Mouse (Mus musculus): ENCODE results near the gene Rab11fip4. TPM values are rescaled to one million over a fixed set of nuclear protein-coding genes. Genes with fewer than 3 reads are reported as not detected.

The Rab11fip4 gene
- polyA plus RNA-seq, 1 experiment from 2014 or later = 26.9 TPM

DNA sequence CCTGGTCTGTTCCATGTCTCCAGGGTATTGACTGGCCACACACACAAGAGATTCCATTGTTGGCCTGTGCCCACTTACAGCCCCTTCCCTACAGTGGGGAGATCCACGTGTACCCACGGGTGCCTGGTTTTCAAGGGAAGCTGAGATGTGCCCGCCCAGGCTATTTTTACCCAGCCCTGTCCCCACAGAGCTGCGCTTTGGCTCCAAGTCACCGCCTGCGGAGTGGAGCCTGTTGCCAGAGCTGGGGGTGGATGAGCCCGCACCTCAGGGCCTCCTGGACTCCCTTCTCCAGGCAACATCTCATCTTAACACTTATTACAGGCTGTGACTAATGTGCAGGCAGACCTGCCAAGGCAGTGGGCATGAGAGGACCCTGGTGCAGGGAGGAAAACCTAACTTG lies 83.6 kb downstream of the Rab11fip4 start:
- no peak overlapping the region for H3K9ac ChIP-seq
- H3K27ac ChIP-seq = no peak overlapping the region
- no peak for ATAC-seq (ENCODE audit: low FRiP score)
- no peak overlapping the region for H3K4me2 ChIP-seq
- H3K4me1 ChIP-seq (replicated peaks) = peaks cover 67% of the 10 kb centered on the region
- no peak overlapping the region for H3K4me3 ChIP-seq
- no peaks in the 10 kb centered on the region for H3K36me3 ChIP-seq
- no peaks in the 10 kb centered on the region for H3K27me3 ChIP-seq
- H3K9me3 ChIP-seq = no peaks in the 10 kb centered on the region
- 83% methylated on average over 7 of the region's 7 CpGs for whole genome bisulfite sequencing

DNA sequence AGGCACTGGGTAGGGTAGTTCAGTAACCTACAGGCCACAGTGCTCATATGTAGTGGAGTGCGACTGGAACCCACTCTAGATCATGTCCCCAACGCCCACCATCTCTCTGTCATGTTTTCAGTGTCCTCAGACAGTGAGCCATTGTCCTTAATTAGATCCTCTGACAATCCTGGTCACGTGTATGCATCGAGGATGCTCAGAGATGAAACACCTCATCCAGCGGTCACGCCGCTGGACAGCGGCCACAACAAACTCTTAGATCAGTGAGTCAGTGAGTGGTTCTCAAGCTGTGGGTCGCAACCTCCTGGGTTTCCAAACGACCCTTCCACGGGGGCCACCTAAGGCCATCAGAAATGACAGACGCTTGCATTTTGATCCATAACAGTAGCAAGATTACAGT lies 84.3 kb downstream of the Rab11fip4 start:
- H3K4me1 ChIP-seq (replicated peaks) = peaks cover 61% of the 10 kb centered on the region
- no peak overlapping the region for H3K4me2 ChIP-seq
- H3K9me3 ChIP-seq = no peaks in the 10 kb centered on the region
- 0 out of 2 replicates have a peak overlapping the region, but pooled peaks have one; percentile 8 for H3K27ac ChIP-seq
- H3K4me3 ChIP-seq = no peak overlapping the region
- H3K36me3 ChIP-seq = no peaks in the 10 kb centered on the region
- WGBS = 70% methylated on average over 12 of the region's 12 CpGs
- ATAC-seq (ENCODE audit: low FRiP score) = no peak
- no peaks in the 10 kb centered on the region for H3K27me3 ChIP-seq
- no peak overlapping the region for H3K9ac ChIP-seq

DNA sequence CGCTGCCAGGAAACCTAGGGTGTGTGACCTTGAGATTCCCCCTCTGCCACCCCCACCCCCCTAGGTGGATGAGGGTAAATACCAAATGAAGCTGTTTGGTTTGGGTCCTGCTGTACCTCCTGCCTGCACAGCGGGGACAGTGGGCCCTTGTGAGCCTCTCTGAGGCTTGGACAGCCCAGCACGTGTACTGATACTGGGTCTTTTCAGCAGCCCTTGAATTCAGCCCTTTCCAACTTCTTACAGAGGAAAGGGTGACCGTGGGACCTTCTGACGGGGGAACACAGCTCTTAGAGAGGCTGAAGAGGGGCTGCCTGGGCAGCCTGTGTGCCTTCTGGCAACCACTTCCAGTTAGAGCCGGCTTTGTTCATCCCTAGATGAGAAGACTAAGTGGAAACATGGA lies 85.0 kb downstream of the Rab11fip4 start:
- Histone ChIP-seq H3K9ac (0 out of 2 replicates have a peak overlapping the region, but pooled peaks have one; percentile 13), H3K27ac (peak overlapping the region; percentile 76), H3K4me3 (no peak overlapping the region), H3K9me3 (no peaks in the 10 kb centered on the region), H3K36me3 (peaks cover 3% of the 10 kb centered on the region), H3K27me3 (no peaks in the 10 kb centered on the region), H3K4me2 (no peak overlapping the region), H3K4me1 (replicated peaks) (peaks cover 57% of the 10 kb centered on the region)
- ATAC-seq (ENCODE audit: low FRiP score) = no peak
- WGBS = 79% methylated on average over 6 of the region's 6 CpGs

DNA sequence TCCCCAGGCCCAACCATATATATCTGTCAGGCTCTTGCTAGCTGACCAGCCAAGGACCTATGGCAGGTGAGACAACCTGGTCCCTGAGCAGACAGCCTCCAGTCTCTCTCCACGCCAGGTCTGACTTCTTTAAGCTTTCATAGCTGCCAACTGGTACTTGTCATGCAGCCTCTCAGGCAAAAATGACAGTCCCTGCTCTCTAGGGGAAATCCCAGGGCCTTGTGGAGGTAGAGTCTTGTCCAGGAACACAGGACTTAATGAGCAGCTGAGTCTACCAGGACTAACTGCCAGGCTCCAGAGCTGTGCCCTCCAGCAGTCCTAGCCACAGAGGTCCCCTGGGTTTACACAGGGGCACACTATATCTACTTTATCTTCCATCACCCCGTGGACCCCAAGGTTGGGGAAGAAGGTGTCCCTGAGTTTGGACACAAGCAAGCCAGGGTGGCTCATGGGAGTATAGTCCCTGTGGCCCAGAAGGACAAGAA lies 85.5 kb downstream of the Rab11fip4 start:
- H3K4me3 ChIP-seq = no peak overlapping the region
- no peaks in the 10 kb centered on the region for H3K27me3 ChIP-seq
- ATAC-seq (ENCODE audit: low FRiP score) = no peak
- H3K4me2 ChIP-seq = no peak overlapping the region
- peak overlapping the region; percentile 46; the same call in 1 of the 2 replicates for H3K9ac ChIP-seq
- peak overlapping the region; percentile 76; the same call in 1 of the 2 replicates for H3K27ac ChIP-seq
- no peaks in the 10 kb centered on the region for H3K9me3 ChIP-seq
- 68% methylated on average over 2 of the region's 2 CpGs for WGBS
- peaks cover 7% of the 10 kb centered on the region for H3K36me3 ChIP-seq
- peaks cover 60% of the 10 kb centered on the region for H3K4me1 ChIP-seq (replicated peaks)

DNA sequence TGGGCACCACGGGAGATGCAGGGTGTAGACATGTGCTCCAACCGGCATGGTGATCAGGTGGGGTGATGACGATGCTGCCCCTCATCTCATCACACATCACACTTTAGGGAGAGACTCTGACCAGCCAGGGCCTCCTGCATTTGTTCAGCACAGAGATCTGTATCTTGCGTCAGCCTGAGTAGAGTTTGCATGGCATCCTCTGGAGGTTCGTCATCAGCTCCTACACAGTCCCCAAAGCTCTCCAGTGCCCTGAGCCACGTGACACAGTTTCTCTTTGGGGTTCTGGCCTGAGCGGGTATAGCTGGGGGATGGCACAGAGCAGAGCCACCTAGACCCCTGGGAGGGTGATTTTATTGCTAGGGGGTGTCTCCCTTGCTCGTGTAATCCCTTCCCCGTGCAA lies 86.4 kb downstream of the Rab11fip4 start:
- Histone ChIP-seq H3K4me3 (no peak overlapping the region), H3K4me2 (no peak overlapping the region), H3K9me3 (no peaks in the 10 kb centered on the region), H3K4me1 (replicated peaks) (peaks cover 63% of the 10 kb centered on the region), H3K27me3 (no peaks in the 10 kb centered on the region), H3K36me3 (peaks cover 7% of the 10 kb centered on the region), H3K27ac (0 out of 2 replicates have a peak overlapping the region, but pooled peaks have one; percentile 12), H3K9ac (no peak overlapping the region)
- no peak for ATAC-seq (ENCODE audit: low FRiP score)
- 80% methylated on average over 9 of the region's 9 CpGs for WGBS

DNA sequence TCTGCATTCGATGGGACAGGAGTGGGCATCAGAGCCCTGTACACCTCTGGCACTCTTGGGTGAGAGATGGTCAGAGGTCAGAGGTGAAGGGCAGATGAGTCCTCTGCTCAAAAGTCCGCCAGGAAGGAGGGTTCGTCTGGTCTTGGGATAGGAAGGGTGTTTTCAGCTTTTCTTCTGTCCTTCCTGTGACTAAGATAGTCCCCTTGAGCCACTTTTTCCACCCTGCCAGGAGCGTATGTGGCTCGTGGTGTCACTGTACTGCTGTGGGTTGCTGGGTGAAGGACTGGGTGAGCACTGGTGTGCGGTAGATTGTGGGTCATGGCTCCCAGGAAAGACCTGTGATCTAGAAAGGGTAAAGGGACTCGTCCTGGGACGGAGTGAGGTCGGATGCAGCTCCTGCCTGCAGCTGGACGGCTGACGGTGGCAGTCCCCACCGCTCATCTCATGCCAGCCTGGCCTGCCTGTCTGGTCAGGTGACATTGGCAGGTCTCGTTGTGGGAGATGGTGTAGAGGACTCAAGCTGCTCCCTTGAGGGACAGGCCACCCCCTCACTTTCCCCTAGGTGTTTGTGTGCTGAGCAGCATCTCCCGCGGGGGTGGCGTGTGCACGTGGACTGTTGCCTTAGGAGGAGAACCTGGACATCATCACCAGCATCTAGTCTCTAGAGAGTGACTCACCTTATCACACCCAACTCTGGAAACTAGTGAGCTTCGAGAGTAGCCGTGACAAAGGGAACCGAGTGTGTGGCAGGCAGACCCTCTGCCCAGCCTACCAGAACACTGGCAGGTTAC lies 87.5 kb downstream of the Rab11fip4 start:
- H3K4me3 ChIP-seq = no peak overlapping the region
- no peak overlapping the region for H3K9ac ChIP-seq
- peaks cover 12% of the 10 kb centered on the region for H3K36me3 ChIP-seq
- ATAC-seq (ENCODE audit: low FRiP score) = no peak
- no peak overlapping the region for H3K27ac ChIP-seq
- H3K9me3 ChIP-seq = no peaks in the 10 kb centered on the region
- 87% methylated on average over 20 of the region's 20 CpGs for WGBS
- H3K27me3 ChIP-seq = no peaks in the 10 kb centered on the region
- H3K4me2 ChIP-seq = no peak overlapping the region
- H3K4me1 ChIP-seq (replicated peaks) = peaks cover 61% of the 10 kb centered on the region

DNA sequence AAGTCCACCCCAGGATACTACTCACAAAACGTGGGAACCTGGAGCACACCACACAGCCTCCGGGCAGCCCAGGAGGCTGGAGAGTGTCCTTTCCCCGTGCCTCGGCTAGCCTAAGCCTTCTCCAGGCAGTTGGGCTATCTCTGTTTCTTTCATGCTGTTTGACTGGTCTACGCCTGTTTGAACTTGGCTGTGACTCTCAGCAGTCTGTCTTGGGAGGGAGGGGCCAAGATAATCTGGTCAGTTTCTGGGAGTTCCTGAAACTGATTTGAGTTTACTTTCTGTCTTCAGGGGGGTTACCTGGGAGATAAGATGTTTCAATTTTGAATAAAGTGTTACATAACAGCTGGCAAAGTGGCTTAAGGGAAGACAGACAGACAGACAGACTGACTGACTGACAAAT lies 88.9 kb downstream of the Rab11fip4 start:
- 84% methylated on average over 5 of the region's 5 CpGs for WGBS
- no peaks in the 10 kb centered on the region for H3K27me3 ChIP-seq
- peaks cover 20% of the 10 kb centered on the region for H3K36me3 ChIP-seq
- peaks cover 48% of the 10 kb centered on the region for H3K4me1 ChIP-seq (replicated peaks)
- no peak overlapping the region for H3K4me3 ChIP-seq
- no peaks in the 10 kb centered on the region for H3K9me3 ChIP-seq
- H3K9ac ChIP-seq = no peak overlapping the region
- no peak overlapping the region for H3K27ac ChIP-seq
- H3K4me2 ChIP-seq = no peak overlapping the region
- ATAC-seq (ENCODE audit: low FRiP score) = no peak

DNA sequence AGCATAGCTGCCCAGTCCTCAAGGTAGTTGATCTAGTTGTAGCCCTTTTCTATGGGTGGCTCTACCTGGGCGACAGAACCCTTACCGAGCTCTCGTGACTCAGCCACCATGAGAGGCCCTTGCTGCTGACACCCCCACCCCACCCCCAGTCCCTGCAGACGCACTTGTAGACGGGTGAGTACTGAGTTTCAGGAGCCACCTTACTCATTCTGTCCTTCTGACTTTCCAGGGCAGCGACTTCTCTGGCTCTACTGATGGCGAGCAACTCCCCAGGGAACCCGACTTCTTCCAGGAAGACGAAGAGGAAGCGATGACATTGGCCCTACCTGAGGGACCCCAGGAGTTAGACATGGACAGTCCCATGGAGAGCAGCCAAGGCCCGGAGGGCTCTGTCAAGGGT lies 89.5 kb downstream of the Rab11fip4 start:
- Histone ChIP-seq H3K9me3 (no peaks in the 10 kb centered on the region), H3K9ac (no peak overlapping the region), H3K4me3 (no peak overlapping the region), H3K4me1 (replicated peaks) (peaks cover 44% of the 10 kb centered on the region), H3K27ac (no peak overlapping the region), H3K4me2 (no peak overlapping the region), H3K27me3 (no peaks in the 10 kb centered on the region), H3K36me3 (peaks cover 27% of the 10 kb centered on the region)
- 92% methylated on average over 11 of the region's 11 CpGs for WGBS
- ATAC-seq (ENCODE audit: low FRiP score) = no peak

DNA sequence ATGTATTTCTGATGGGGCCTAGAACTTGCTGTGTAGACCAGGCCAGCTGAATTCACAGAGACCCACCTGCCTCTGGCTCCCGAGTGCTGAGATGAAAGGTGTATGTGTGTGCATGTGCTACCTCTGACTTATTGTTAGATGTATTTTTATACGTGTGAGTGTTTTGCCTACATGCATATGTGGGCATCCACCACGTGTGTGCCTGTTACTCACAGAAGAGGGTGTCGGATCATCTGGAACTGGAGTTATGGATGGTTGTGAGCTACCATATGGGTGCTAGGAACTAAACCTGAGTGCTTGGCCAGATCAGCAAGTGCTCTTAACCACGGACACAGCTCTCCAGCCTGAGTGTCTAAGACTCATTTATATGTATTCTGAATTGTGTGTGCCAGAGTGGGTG lies 90.2 kb downstream of the Rab11fip4 start:
- Histone ChIP-seq H3K36me3 (peaks cover 33% of the 10 kb centered on the region), H3K4me3 (no peak overlapping the region), H3K4me2 (no peak overlapping the region), H3K9me3 (no peaks in the 10 kb centered on the region), H3K27ac (no peak overlapping the region), H3K4me1 (replicated peaks) (peaks cover 38% of the 10 kb centered on the region), H3K27me3 (no peaks in the 10 kb centered on the region), H3K9ac (no peak overlapping the region)
- ATAC-seq (ENCODE audit: low FRiP score) = no peak
- 89% methylated on average over 5 of the region's 5 CpGs for WGBS

DNA sequence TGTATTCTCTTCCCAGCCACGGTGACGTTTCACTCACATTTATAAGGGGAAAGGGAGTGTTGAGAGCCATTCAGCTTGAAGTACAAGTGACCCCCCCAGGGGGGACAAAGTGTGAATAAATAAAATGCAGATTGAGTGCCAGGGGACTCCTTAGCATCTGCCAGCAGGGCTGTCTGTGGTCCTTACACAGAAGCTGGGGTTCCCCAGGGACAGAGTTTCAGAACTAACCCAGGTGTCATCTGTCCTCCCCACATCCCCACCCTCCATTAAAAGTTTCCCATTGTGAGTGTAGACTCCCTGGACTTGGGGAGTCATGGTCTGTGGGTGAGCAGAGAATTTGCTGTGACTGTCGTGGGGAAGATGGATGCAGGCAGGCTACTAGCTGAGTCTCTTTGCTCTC lies 90.8 kb downstream of the Rab11fip4 start:
- H3K27me3 ChIP-seq = no peaks in the 10 kb centered on the region
- no peak overlapping the region for H3K27ac ChIP-seq
- H3K9ac ChIP-seq = no peak overlapping the region
- H3K4me2 ChIP-seq = no peak overlapping the region
- no peaks in the 10 kb centered on the region for H3K9me3 ChIP-seq
- peaks cover 36% of the 10 kb centered on the region for H3K4me1 ChIP-seq (replicated peaks)
- H3K4me3 ChIP-seq = no peak overlapping the region
- peaks cover 37% of the 10 kb centered on the region for H3K36me3 ChIP-seq
- 51% methylated on average over 3 of the region's 3 CpGs for WGBS
- no peak for ATAC-seq (ENCODE audit: low FRiP score)

DNA sequence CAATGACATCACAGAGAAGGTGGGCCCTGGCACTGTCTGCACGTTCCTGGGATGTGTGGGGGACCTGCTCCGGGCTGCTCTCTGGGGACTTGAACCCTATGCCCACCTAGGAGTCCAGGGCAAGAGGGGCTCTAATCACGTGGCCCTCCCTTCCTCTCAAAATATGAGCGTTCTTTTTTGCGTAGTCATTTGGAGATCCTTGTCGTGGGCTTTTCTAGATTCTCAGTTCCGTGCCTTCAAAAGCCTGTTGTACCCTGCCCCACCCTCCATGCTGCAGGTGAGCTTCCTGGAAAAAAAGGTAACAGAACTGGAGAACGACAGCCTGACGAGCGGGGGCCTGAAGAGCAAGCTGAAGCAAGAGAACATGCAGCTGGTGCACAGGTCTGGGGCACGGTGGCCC lies 94.1 kb downstream of the Rab11fip4 start:
- no peak for ATAC-seq (ENCODE audit: low FRiP score)
- Histone ChIP-seq H3K9me3 (no peaks in the 10 kb centered on the region), H3K4me1 (replicated peaks) (peaks cover 18% of the 10 kb centered on the region), H3K27ac (no peak overlapping the region), H3K27me3 (no peaks in the 10 kb centered on the region), H3K4me2 (no peak overlapping the region), H3K9ac (no peak overlapping the region), H3K36me3 (peaks cover 56% of the 10 kb centered on the region), H3K4me3 (no peak overlapping the region)
- WGBS = 90% methylated on average over 11 of the region's 11 CpGs

DNA sequence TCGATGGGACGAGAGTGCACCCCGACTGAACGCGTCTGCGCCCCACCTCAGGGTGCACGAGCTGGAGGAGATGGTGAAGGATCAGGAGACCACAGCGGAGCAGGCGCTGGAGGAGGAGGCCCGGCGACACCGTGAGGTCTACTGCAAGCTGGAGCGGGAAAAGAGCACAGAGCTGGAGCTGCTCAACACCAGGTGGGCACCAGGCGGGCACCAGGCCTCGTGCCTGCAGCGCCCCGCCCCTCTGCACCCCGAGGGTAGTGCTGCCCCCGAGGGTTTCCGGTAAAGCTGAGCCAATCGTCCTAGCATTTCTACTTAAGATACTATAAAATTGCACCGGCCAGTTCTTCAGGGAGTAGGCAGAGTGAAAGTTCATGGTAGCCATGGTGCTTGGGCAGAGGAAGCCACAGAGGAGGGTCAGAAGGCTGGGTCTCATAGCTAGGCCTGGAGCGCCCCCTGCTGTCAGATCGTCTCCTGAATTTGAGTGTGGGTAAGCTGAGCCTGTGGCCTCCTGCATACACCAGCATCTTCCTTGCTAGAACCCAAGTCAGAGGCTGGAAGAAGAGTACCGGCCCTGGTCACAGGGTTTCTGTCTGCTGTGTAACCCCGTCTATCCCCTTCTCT lies 95.6 kb downstream of the Rab11fip4 start:
- Histone ChIP-seq H3K4me3 (no peak overlapping the region), H3K9me3 (no peaks in the 10 kb centered on the region), H3K27ac (no peak overlapping the region), H3K9ac (no peak overlapping the region), H3K4me1 (replicated peaks) (peaks cover 14% of the 10 kb centered on the region), H3K4me2 (no peak overlapping the region), H3K27me3 (no peaks in the 10 kb centered on the region), H3K36me3 (peaks cover 64% of the 10 kb centered on the region)
- ATAC-seq (ENCODE audit: low FRiP score) = 0 out of 2 replicates have a peak, but pooled peaks have one; percentile 44
- WGBS = 68% methylated on average over 26 of the region's 26 CpGs
